Comparison of ENCODE assay signal across 8 mouse cellular contexts in genomic region chr3:104714679-104715326, GRCm38 (mm10).
DNase-seq lines count a peak whose midpoint lies in the region; ATAC-seq lines count a peak whose summit lies in the region.

No protein-coding gene starts in this region.

- H3K36me3 ChIP-seq in embryonic facial prominence, embryonic 11.5 days (replicated peaks; ENCODE audit: control insufficient read depth, insufficient read depth, low read depth, low read length) = no peaks in the 10 kb centered on the region
- no peaks in the 10 kb centered on the region for H3K36me3 ChIP-seq in limb, embryonic 10.5 days
- no peaks in the 10 kb centered on the region for H3K36me3 ChIP-seq in midbrain, embryonic 11.5 days (ENCODE audit: control insufficient read depth, insufficient read depth, low read length)
- H3K36me3 ChIP-seq in stomach, embryonic 15.5 days = no peaks in the 10 kb centered on the region

- H3K9ac ChIP-seq in embryonic facial prominence, embryonic 11.5 days (replicated peaks; ENCODE audit: low read length) = no peak overlapping the region
- no peak overlapping the region for H3K9ac ChIP-seq in midbrain, embryonic 11.5 days (ENCODE audit: low read length)
- no peak overlapping the region for H3K9ac ChIP-seq in stomach, embryonic 15.5 days

- no peak overlapping the region for H3K4me3 ChIP-seq in embryonic facial prominence, embryonic 11.5 days (ENCODE audit: low read depth, low read length)
- peak overlapping the region; percentile 27 for H3K4me3 ChIP-seq in limb, embryonic 10.5 days
- H3K4me3 ChIP-seq in midbrain, embryonic 11.5 days (ENCODE audit: low read depth, low read length) = no peak overlapping the region
- 0 out of 2 replicates have a peak overlapping the region, but pooled peaks have one; percentile 1 for H3K4me3 ChIP-seq in stomach, embryonic 15.5 days (replicated peaks)

- WGBS in embryonic facial prominence, embryonic 11.5 days = 51% methylated on average over 11 of the region's 11 CpGs
- 54% methylated on average over 11 of the region's 11 CpGs for WGBS in limb, embryonic 10.5 days
- WGBS in midbrain, embryonic 11.5 days = 50% methylated on average over 11 of the region's 11 CpGs
- 42% methylated on average over 11 of the region's 11 CpGs for WGBS in stomach, embryonic 15.5 days

- DNase-seq in adrenal gland, adult (ENCODE audit: inconsistent age in 2 of 2, low spot score in 1 of 2) = peak; percentile 16 to 71
- no peak for DNase-seq in adrenal gland, adult 8-10 months
- DNase-seq in adrenal gland, postnatal 14 days = peak; percentile 78
- DNase-seq in embryonic facial prominence, embryonic 11.5 days (ENCODE audit: low spot score) = peak; percentile 73
- peak; percentile 41 to 63 for DNase-seq in heart, postnatal 14 days
- DNase-seq in limb, embryonic 10.5 days (ENCODE audit: low spot score) = peak; percentile 84
- DNase-seq in midbrain, embryonic 11.5 days (ENCODE audit: low spot score, missing footprints) = peak; percentile 94

- H3K27me3 ChIP-seq in embryonic facial prominence, embryonic 11.5 days (ENCODE audit: control insufficient read depth, insufficient read depth, low read length) = no peaks in the 10 kb centered on the region
- no peaks in the 10 kb centered on the region for H3K27me3 ChIP-seq in limb, embryonic 10.5 days (ENCODE audit: low read depth, poor library complexity, severe bottlenecking)
- H3K27me3 ChIP-seq in midbrain, embryonic 11.5 days (ENCODE audit: control insufficient read depth, insufficient read depth, low read length) = no peaks in the 10 kb centered on the region
- H3K27me3 ChIP-seq in stomach, embryonic 15.5 days (replicated peaks) = no peaks in the 10 kb centered on the region

- no peaks in the 10 kb centered on the region for H3K4me1 ChIP-seq in embryonic facial prominence, embryonic 11.5 days (ENCODE audit: control insufficient read depth, insufficient read depth, low read length)
- H3K4me1 ChIP-seq in limb, embryonic 10.5 days = peaks cover 9% of the 10 kb centered on the region; the same call in 1 of the 2 replicates
- no peaks in the 10 kb centered on the region for H3K4me1 ChIP-seq in midbrain, embryonic 11.5 days (ENCODE audit: control insufficient read depth, insufficient read depth, low read length)
- peaks cover 4% of the 10 kb centered on the region; the same call in 1 of the 2 replicates for H3K4me1 ChIP-seq in stomach, embryonic 15.5 days

- no peaks in the 10 kb centered on the region for H3K9me3 ChIP-seq in embryonic facial prominence, embryonic 11.5 days (replicated peaks; ENCODE audit: control insufficient read depth, low read length)
- no peaks in the 10 kb centered on the region for H3K9me3 ChIP-seq in limb, embryonic 10.5 days (replicated peaks)
- H3K9me3 ChIP-seq in midbrain, embryonic 11.5 days (ENCODE audit: control insufficient read depth, low read length) = no peaks in the 10 kb centered on the region
- H3K9me3 ChIP-seq in stomach, embryonic 15.5 days = no peaks in the 10 kb centered on the region

- H3K4me2 ChIP-seq in embryonic facial prominence, embryonic 11.5 days (ENCODE audit: low read depth, low read length) = 0 out of 2 replicates have a peak overlapping the region, but pooled peaks have one; percentile 10
- peak overlapping the region; percentile 25; the same call in 1 of the 2 replicates for H3K4me2 ChIP-seq in midbrain, embryonic 11.5 days
- H3K4me2 ChIP-seq in stomach, embryonic 15.5 days = peak overlapping the region; percentile 45

- H3K27ac ChIP-seq in embryonic facial prominence, embryonic 11.5 days (replicated peaks; ENCODE audit: low read depth, low read length) = no peak overlapping the region
- H3K27ac ChIP-seq in limb, embryonic 10.5 days = no peak overlapping the region
- H3K27ac ChIP-seq in midbrain, embryonic 11.5 days (ENCODE audit: low read depth, low read length) = no peak overlapping the region
- H3K27ac ChIP-seq in stomach, embryonic 15.5 days = no peak overlapping the region

- ATAC-seq in embryonic facial prominence, embryonic 11.5 days (replicated peaks; ENCODE audit: insufficient number of reproducible peaks, low FRiP score, low TSS enrichment, low read depth) = no peak
- ATAC-seq in midbrain, embryonic 11.5 days (ENCODE audit: low FRiP score) = peak; percentile 42; the same call in 1 of the 2 replicates
- no peak for ATAC-seq in stomach, embryonic 15.5 days (ENCODE audit: insufficient read depth, low FRiP score, low read depth)

- intact Hi-C loops in heart, postnatal 14 days (cut with DNase I) = loop anchor here (1.0 to 10.0 kb wide), 4 partner anchors 64 to 340 kb away; partner anchors contain the start of gene Cttnbp2nl

Comparison
In these comparisons a context has a peak if more than half of its experiments do, and no peak if none do; other contexts are left out.
1. H3K4me3 ChIP-seq: peak in limb, embryonic 10.5 days (single experiment) and stomach, embryonic 15.5 days (single experiment); none in embryonic facial prominence, embryonic 11.5 days (single experiment) and midbrain, embryonic 11.5 days (single experiment).
2. Peak in every context shown above with its lines, with median percentiles within 50 percentile points of each other: H3K4me2 ChIP-seq.